Mouse (Mus musculus): Measurements from ENCODE around the gene Snx14. TPM values are rescaled to one million over a fixed set of nuclear protein-coding genes. Genes with fewer than 3 reads are reported as not detected.
"Not testable (repeated sequence)": the region's sequence is repeated elsewhere in the genome, so short reads cannot be mapped to it uniquely, and the experiment has no call there.

The Snx14 gene
- 32.9 and 36.7 TPM in 2 replicates for polyA plus RNA-seq (2014; fragmentation: Nextera tagmentation; extraction: Ambion mirVana)

DNA sequence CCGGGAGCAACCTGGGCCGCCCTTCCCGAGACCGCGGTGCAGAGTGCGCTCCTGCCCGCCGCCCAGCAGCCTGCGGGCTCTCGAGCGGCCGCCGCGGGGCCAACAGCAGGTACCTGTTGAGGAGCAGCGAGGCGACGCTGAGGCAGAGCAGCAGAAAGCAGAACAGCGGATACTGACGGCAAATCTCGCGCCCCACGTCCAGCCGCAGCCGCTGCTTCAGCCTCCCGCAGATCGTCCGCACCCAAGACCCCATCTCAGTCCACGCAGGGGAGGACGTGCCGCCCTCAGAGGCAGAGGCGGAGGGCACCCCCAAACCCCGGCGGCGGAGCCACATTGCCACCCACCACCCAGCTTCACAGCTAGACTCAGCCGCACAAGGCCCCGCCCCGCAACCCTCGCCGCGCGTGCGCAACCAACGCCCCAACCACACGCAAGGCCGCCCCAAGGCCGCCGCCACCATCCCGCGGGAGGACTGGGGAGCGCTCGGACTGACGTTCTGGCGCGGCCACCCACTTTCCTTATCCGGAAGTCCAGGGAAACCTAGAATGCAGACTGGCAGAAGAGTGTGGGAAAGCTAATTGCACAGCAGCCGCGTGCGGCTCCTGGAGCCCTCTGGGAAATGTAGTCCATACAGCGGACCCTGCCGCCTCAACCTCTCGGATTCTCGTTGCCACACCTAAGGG, at the start of gene Snx14:
Gene Snx14, minus strand, starts transcription at position 404 of the 683 bp plus-strand sequence.
- peak within 1 kb of the TSS; percentile 92 for H3K27ac ChIP-seq
- H3K4me1 ChIP-seq (replicated peaks; ENCODE audit: control insufficient read depth, insufficient read depth, low read length): peaks cover 10% of the 10 kb centered on the region
- H3K36me3 ChIP-seq (replicated peaks; ENCODE audit: control insufficient read depth, insufficient read depth): no peaks in the 10 kb centered on the region
- peak within 1 kb of the TSS; percentile 86 for H3K4me3 ChIP-seq (replicated peaks; ENCODE audit: low read length)
- H3K27me3 ChIP-seq (ENCODE audit: control insufficient read depth, insufficient read depth, low read length): no peaks in the 10 kb centered on the region
- under 1% methylated on average over 62 of the region's 62 CpGs for WGBS
- peak within 1 kb of the TSS; percentile 88 for H3K4me2 ChIP-seq (replicated peaks)
- peak within 1 kb of the TSS; percentile 84 for H3K9ac ChIP-seq
- H3K9me3 ChIP-seq (ENCODE audit: control insufficient read depth, low read length): no peaks in the 10 kb centered on the region
- ATAC-seq (ENCODE audit: low FRiP score): peak; percentile 98
- DNase-seq (ENCODE audit: low spot score): peak; percentile 94

DNA sequence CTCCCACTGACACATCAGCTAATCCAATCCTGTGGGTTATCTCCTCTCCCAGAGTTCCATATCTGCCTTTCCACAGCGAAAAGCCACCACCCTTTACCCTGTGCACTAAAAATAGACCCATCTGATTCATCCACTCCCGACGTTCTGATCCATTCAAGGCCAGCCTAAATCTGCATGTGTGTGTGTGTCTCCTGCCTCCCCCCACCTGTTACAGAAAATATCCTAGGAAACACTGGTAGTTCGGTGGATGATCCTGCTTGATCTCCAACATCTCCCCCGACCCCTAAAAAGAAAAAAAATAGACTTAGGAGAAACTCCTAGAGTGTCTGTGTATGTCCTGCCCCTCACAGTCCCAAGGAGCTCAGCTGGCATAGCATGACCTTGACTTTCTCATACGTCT, 45.8 kb upstream of the Snx14 start:
- peaks cover 3% of the 10 kb centered on the region; the same call in 1 of the 2 replicates for H3K36me3 ChIP-seq (replicated peaks; ENCODE audit: control insufficient read depth, insufficient read depth)
- H3K4me2 ChIP-seq (replicated peaks): no peak overlapping the region
- DNase-seq (ENCODE audit: low spot score) (no peak), ATAC-seq (ENCODE audit: low FRiP score) (no peak)
- H3K4me1 ChIP-seq (replicated peaks; ENCODE audit: control insufficient read depth, insufficient read depth, low read length): peaks cover 16% of the 10 kb centered on the region
- no peaks in the 10 kb centered on the region for H3K9me3 ChIP-seq (ENCODE audit: control insufficient read depth, low read length)
- WGBS: 54% methylated on average over 6 of the region's 6 CpGs
- no peak overlapping the region for H3K9ac ChIP-seq
- no peaks in the 10 kb centered on the region for H3K27me3 ChIP-seq (ENCODE audit: control insufficient read depth, insufficient read depth, low read length)
- no peak overlapping the region for H3K4me3 ChIP-seq (replicated peaks; ENCODE audit: low read length)
- H3K27ac ChIP-seq: no peak overlapping the region

DNA sequence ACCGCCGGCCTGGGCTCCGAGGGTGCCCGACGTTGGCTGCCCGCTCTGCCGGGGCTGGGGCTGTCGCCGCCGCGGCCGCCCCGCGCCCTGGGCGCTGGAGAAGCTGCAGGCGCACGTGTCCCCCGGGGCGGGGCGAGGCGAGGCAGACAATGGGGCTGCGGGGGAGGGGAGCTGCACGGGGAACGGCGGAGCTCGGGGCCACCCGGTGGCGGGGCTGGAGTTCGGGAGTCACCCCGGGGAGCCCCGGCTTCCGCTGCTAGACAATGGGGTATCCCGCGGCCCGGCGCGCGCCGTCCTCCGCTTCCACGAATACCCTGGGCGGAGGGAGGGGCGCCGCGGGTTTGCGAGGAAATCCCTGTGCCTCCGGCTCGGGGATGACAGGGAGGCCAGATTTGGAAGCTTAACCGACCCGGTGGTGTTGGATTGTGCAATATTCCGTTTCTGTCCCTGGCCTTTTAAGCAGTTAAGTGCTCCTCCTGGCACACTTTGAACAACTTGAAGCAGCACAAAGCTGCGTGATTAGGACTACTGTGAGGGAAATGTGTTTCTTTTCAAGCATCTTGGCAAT, 44.2 kb upstream of the Snx14 start:
- Histone ChIP-seq H3K9me3 (ENCODE audit: control insufficient read depth, low read length) (no peaks in the 10 kb centered on the region), H3K27me3 (ENCODE audit: control insufficient read depth, insufficient read depth, low read length) (no peaks in the 10 kb centered on the region), H3K4me3 (replicated peaks; ENCODE audit: low read length) (peak overlapping the region; percentile 99), H3K4me2 (replicated peaks) (peak overlapping the region; percentile 59), H3K27ac (peak overlapping the region; percentile 100), H3K4me1 (replicated peaks; ENCODE audit: control insufficient read depth, insufficient read depth, low read length) (peaks cover 26% of the 10 kb centered on the region), H3K9ac (peak overlapping the region; percentile 97), H3K36me3 (replicated peaks; ENCODE audit: control insufficient read depth, insufficient read depth) (peaks cover 18% of the 10 kb centered on the region)
- ATAC-seq (ENCODE audit: low FRiP score): no peak
- 1% methylated on average over 51 of the region's 52 CpGs for WGBS
- peak; percentile 74 for DNase-seq (ENCODE audit: low spot score)

DNA sequence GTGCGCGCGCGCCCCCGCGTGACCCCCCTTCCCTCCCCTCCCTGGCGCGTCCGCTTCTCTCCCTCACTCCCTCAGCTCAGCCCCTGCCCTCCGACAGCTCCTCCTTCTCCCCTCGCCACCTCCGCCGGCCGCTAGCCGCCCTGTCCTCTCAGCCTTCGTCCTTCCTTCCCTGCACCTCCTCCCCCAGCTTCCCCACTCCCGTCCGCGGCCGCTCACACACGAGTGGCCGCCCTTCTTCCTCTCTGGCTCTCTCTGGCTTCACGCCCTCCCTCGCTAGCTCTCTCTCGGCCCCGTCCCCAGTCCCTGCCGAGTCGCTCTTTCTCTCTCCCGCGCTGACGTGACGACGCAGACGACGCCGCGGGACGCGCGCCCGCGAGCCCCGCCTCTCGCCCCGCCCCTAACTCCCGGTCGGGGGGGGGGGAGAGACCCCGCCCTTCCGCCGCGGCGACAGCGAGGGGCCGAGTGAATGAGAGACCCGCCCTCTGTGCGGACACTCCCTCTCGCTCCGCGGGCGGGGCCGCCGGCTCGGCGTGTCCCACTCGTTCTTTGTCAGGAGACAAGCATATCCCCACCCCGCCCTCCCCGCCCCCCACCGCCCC, 43.6 kb upstream of the Snx14 start, which contains the start of gene Syncrip:
Gene Syncrip, minus strand, starts transcription at position 345 of the 599 bp plus-strand sequence.
- Histone ChIP-seq H3K4me2 (replicated peaks) (peak within 1 kb of the TSS; percentile 64), H3K4me3 (replicated peaks; ENCODE audit: low read length) (peak within 1 kb of the TSS; percentile 99), H3K9ac (peak within 1 kb of the TSS; percentile 97), H3K4me1 (replicated peaks; ENCODE audit: control insufficient read depth, insufficient read depth, low read length) (peaks cover 26% of the 10 kb centered on the region), H3K36me3 (replicated peaks; ENCODE audit: control insufficient read depth, insufficient read depth) (peaks cover 24% of the 10 kb centered on the region), H3K27ac (peak within 1 kb of the TSS; percentile 100)
- not testable (repeated sequence) for H3K27me3 ChIP-seq (ENCODE audit: control insufficient read depth, insufficient read depth, low read length); H3K9me3 ChIP-seq (ENCODE audit: control insufficient read depth, low read length)
- DNase-seq (ENCODE audit: low spot score) (peak; percentile 95), ATAC-seq (ENCODE audit: low FRiP score) (peak; percentile 95)
- WGBS: 1% methylated on average over 46 of the region's 68 CpGs

DNA sequence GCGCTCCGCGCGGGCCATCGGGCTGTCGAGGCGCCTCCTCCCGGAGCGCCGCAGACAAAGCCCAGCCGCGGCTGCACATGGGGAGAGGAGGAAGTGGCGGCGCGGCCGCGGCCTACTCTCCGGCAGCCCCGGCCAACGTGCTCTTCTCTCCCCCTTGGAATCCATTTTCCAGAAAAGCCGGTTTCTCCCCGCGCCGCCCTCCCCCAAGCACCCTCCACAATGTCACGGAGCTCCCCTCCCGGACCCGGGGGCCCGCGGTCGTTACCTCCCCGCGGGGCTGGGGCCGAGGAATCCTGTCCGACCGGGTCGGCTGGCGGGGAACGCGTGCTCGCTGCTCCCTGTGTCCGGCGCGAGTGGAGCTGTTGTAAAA, 43.0 kb upstream of the Snx14 start:
- Histone ChIP-seq H3K36me3 (replicated peaks; ENCODE audit: control insufficient read depth, insufficient read depth) (peaks cover 29% of the 10 kb centered on the region), H3K27ac (peak overlapping the region; percentile 100), H3K4me2 (replicated peaks) (peak overlapping the region; percentile 64), H3K4me3 (replicated peaks; ENCODE audit: low read length) (peak overlapping the region; percentile 99), H3K9me3 (ENCODE audit: control insufficient read depth, low read length) (no peaks in the 10 kb centered on the region), H3K9ac (peak overlapping the region; percentile 97), H3K27me3 (ENCODE audit: control insufficient read depth, insufficient read depth, low read length) (no peaks in the 10 kb centered on the region), H3K4me1 (replicated peaks; ENCODE audit: control insufficient read depth, insufficient read depth, low read length) (peaks cover 26% of the 10 kb centered on the region)
- DNase-seq (ENCODE audit: low spot score) (no peak), ATAC-seq (ENCODE audit: low FRiP score) (peak; percentile 13)
- WGBS: under 1% methylated on average over 25 of the region's 43 CpGs

DNA sequence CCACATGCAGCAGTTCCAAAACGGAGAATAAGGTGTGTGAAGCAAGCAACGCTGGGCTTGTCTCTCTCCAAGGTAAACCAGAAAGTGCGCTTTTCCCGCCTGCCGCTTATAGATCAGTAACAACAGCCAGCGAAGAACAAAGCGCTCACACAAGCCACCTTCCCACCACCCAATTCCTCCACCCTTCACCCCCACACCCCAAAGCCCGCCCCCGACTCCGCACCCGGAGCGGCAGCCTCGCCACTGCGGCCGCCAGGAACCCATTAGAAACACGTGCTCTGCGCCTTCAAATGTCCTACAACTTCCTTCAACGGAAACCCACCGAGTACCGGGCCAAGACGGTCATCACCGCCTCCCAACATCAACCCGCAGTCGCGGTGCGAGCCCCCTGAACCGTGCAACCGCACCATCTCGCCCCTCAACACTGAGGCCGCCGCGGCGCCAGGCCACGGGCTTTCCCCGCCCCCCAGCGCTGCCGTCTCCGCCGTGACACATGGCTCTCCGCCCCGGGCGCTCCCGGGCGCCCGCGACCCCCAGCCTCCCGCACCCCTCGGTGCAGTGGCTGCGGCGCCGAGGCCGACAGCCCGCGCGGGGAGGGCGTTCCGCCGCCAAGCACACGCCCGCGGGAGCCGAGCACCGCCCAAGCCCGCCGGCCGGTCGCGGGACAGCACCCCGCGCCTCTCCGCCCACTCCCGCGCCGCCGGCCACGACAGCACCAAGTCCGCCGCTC, 42.5 kb upstream of the Snx14 start:
- H3K4me2 ChIP-seq (replicated peaks): peak overlapping the region; percentile 64
- peak overlapping the region; percentile 97 for H3K9ac ChIP-seq
- peaks cover 34% of the 10 kb centered on the region for H3K36me3 ChIP-seq (replicated peaks; ENCODE audit: control insufficient read depth, insufficient read depth)
- WGBS: under 1% methylated on average over 72 of the region's 78 CpGs
- peak overlapping the region; percentile 100 for H3K27ac ChIP-seq
- H3K4me1 ChIP-seq (replicated peaks; ENCODE audit: control insufficient read depth, insufficient read depth, low read length): peaks cover 26% of the 10 kb centered on the region
- DNase-seq (ENCODE audit: low spot score) (no peak), ATAC-seq (ENCODE audit: low FRiP score) (no peak; the same call in none of the 2 replicates)
- peak overlapping the region; percentile 99 for H3K4me3 ChIP-seq (replicated peaks; ENCODE audit: low read length)
- H3K27me3 ChIP-seq (ENCODE audit: control insufficient read depth, insufficient read depth, low read length): no peaks in the 10 kb centered on the region
- no peaks in the 10 kb centered on the region for H3K9me3 ChIP-seq (ENCODE audit: control insufficient read depth, low read length)

DNA sequence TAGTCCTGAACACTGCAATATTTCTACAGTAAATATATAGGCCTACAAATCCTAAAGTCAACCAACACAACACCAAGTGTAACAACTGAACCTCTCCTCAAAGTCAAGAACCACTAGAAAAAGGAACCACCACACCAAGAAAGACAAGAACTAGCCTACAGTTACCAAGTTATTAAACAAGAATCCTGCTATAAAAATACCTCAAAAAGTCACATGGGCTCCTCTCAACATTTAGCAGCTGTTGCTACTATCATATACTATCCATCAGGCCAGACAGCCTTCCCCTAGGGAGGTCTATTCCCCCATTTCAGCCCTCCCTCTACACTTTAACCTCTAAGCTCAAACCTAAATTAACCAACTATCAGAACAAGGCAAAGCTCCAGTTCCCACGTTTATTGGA, 41.4 kb upstream of the Snx14 start:
- Histone ChIP-seq H3K9ac (peak overlapping the region; percentile 97), H3K36me3 (replicated peaks; ENCODE audit: control insufficient read depth, insufficient read depth) (peaks cover 45% of the 10 kb centered on the region), H3K4me2 (replicated peaks) (peak overlapping the region; percentile 64), H3K4me1 (replicated peaks; ENCODE audit: control insufficient read depth, insufficient read depth, low read length) (peaks cover 26% of the 10 kb centered on the region), H3K9me3 (ENCODE audit: control insufficient read depth, low read length) (no peaks in the 10 kb centered on the region), H3K4me3 (replicated peaks; ENCODE audit: low read length) (peak overlapping the region; percentile 99), H3K27ac (no peak overlapping the region), H3K27me3 (ENCODE audit: control insufficient read depth, insufficient read depth, low read length) (no peaks in the 10 kb centered on the region)
- DNase-seq (ENCODE audit: low spot score) (no peak), ATAC-seq (ENCODE audit: low FRiP score) (no peak)
- 9% methylated on average over 1 of the region's 1 CpGs for WGBS

DNA sequence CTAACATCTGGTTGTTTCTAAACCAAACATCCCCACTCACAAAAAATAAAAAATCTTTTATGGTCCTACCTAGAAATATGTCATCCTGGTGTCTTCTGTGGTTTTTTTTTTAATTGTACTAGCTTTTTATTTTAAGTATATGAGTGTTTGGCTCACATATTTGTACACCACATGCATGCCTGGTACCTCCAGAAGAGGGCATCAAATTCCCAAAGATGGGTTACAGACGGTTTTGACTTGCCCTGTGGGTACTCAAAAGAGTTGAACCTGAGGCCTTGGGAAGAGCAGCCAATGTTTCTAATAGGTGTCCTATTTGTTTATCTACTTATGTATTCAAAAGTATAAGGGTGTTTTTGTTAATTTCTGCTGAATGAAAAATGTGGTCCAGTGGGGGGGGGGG, 37.4 kb upstream of the Snx14 start:
- H3K36me3 ChIP-seq (replicated peaks; ENCODE audit: control insufficient read depth, insufficient read depth): peaks cover 79% of the 10 kb centered on the region
- no peak for DNase-seq (ENCODE audit: low spot score)
- 32% methylated on average over 1 of the region's 1 CpGs for WGBS

DNA sequence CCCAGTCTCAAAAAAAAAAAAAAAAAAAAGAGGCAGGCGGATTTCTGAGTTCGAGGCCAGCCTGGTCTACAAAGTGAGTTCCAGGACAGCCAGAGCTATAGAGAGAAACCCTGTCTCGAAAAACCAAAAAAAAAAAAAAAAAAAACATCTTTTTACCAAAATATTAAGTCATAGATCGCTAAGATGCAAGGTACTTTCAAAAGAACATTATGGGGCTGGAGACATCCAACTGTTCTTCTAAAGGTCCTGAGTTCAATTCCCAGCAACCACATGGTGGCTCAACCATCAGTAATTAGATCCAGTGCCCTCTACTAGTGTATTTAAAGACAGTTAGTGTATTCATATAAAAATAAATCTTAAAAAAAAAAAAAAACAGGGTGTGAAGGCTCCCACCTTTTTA, 22.3 kb upstream of the Snx14 start:
- not testable (repeated sequence) for DNase-seq (ENCODE audit: low spot score); H3K9ac ChIP-seq; H3K27me3 ChIP-seq (ENCODE audit: control insufficient read depth, insufficient read depth, low read length); ATAC-seq (ENCODE audit: low FRiP score); H3K4me2 ChIP-seq (replicated peaks); H3K4me1 ChIP-seq (replicated peaks; ENCODE audit: control insufficient read depth, insufficient read depth, low read length); H3K9me3 ChIP-seq (ENCODE audit: control insufficient read depth, low read length); H3K4me3 ChIP-seq (replicated peaks; ENCODE audit: low read length); H3K27ac ChIP-seq
- WGBS: 98% methylated on average over 4 of the region's 4 CpGs
- peaks cover 80% of the 10 kb centered on the region for H3K36me3 ChIP-seq (replicated peaks; ENCODE audit: control insufficient read depth, insufficient read depth)

More for the DNA sequence above, 37.4 kb upstream of the Snx14 start:
- no peak for ATAC-seq (ENCODE audit: low FRiP score)
- peaks cover 18% of the 10 kb centered on the region for H3K4me1 ChIP-seq (replicated peaks; ENCODE audit: control insufficient read depth, insufficient read depth, low read length)
- H3K4me3 ChIP-seq (replicated peaks; ENCODE audit: low read length): no peak overlapping the region
- H3K4me2 ChIP-seq (replicated peaks): no peak overlapping the region
- H3K27me3 ChIP-seq (ENCODE audit: control insufficient read depth, insufficient read depth, low read length): no peaks in the 10 kb centered on the region
- no peak overlapping the region for H3K27ac ChIP-seq
- H3K9ac ChIP-seq: no peak overlapping the region
- H3K9me3 ChIP-seq (ENCODE audit: control insufficient read depth, low read length): no peaks in the 10 kb centered on the region

Measured in hindbrain, embryonic 14.5 days (tissue).